Mouse (Mus musculus): ENCODE data around the gene Fam50a.

Gene Fam50a

GRCm38 (mm10) chrX:74312540-74313464, at the start of gene Fam50a:
TSS of gene Fam50a (plus strand) at chrX:74313033.
- DNase-seq (ENCODE audit: low spot score) = peak; percentile 72

- no peak for DNase-seq (ENCODE audit: low spot score)
These were observed 43.1 kb upstream of the Fam50a start for GRCm38 (mm10) chrX:74269736-74270061.

- peak; percentile 71 for DNase-seq (ENCODE audit: low spot score)
These were observed 42.6 kb upstream of the Fam50a start, which contains the start of gene Rpl10 for GRCm38 (mm10) chrX:74270062-74270901. TSS of gene Rpl10 (plus strand) at chrX:74270812.

DNA sequence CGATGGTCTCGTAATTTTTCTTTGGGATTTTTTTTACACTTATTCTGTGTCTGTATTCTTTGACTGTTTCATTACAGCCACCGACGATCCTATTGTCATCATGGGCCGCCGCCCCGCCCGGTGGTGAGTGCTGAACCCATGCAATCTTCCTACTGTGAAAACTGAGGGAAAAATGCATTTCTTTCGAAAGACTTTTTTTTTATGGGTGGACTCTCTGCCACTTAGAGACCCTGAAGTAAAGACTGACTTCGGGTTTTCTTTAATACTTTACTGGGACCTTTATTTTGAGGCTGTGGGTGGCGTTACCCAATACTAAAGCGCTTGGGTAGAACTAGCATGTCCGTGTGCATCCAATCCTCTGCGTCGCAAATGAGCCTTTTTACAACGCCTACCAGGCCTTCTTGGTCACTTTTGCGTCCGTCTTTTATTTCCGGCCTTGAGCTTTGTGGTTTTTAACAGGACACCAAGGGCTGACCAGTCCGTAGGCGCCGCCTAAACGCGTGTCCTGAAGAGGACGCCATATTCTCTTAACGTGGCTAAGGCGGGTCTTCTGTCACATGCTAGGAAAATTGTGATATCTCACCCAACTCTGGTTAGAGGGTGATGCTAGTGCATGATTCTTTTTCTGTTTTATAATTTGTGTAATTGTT, 41.8 kb upstream of the Fam50a start:
- DNase-seq (ENCODE audit: low spot score) = peak; percentile 22

GRCm38 (mm10) chrX:74273422-74274322, 39.2 kb upstream of the Fam50a start:
- no peak for DNase-seq (ENCODE audit: low spot score)

GRCm38 (mm10) chrX:74277916-74278315, 34.9 kb upstream of the Fam50a start:
- no peak for DNase-seq (ENCODE audit: low spot score)

GRCm38 (mm10) chrX:74281041-74281731, 31.6 kb upstream of the Fam50a start:
- no peak for DNase-seq (ENCODE audit: low spot score)

DNA sequence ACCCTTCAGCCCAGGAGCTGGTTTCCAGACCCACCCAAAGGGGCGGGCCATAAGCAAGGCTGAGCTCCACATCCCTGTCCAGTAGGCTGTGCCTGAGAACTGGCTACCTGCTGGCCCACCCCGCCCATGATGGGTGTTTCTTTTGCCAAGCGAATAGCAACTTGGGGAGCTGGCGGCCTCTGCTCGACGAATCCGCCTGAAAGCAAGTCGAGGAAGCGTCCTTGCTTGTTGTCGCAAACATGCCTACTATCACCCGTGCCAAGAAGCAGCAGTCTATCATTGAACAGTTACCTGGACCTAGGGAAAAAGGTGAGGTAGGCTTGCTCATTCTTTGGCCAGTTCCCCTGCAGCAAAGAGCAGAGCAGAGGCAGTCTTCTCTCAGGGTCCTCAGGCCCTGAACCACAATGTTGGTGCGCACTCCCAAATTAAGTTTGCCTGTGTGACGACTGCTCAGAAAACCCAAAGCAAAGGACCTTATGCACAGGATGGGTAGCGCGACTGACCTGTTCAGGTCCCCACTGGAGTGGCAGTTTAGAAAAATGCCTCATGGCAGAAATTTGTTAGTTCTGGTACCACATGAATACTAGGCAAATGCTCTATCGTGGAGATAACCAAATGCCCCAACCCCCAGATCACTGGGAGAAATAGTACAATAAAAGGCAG, 31.0 kb upstream of the Fam50a start, which contains the start of the genes Taz and Dnase1l1:
TSS of gene Taz (plus strand) at position 181 of the 663 bp plus-strand sequence.
TSS of gene Dnase1l1 (minus strand) at position 606 of the 663 bp plus-strand sequence.
- DNase-seq (ENCODE audit: low spot score) = peak; percentile 52

- DNase-seq (ENCODE audit: low spot score) = peak; percentile 71
These were observed 30.3 kb upstream of the Fam50a start for GRCm38 (mm10) chrX:74282395-74283091.

DNA sequence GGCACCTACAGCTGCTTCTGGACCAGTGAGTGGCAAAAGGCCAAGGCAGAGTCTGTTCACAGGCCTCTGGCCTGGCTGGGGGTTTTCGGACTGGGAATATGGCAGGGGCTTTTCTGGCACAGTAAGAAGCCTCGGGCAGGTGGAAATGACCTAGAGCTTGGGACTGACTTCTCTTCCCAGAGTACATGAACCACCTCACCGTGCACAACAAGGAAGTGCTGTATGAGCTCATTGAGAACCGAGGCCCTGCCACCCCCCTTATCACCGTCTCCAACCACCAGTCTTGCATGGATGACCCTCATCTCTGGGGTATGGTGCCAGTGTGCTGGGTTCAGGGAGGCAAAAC, 29.8 kb upstream of the Fam50a start:
- DNase-seq (ENCODE audit: low spot score) = no peak

- no peak for DNase-seq (ENCODE audit: low spot score)
These were observed 19.4 kb upstream of the Fam50a start for GRCm38 (mm10) chrX:74293431-74293830.

DNA sequence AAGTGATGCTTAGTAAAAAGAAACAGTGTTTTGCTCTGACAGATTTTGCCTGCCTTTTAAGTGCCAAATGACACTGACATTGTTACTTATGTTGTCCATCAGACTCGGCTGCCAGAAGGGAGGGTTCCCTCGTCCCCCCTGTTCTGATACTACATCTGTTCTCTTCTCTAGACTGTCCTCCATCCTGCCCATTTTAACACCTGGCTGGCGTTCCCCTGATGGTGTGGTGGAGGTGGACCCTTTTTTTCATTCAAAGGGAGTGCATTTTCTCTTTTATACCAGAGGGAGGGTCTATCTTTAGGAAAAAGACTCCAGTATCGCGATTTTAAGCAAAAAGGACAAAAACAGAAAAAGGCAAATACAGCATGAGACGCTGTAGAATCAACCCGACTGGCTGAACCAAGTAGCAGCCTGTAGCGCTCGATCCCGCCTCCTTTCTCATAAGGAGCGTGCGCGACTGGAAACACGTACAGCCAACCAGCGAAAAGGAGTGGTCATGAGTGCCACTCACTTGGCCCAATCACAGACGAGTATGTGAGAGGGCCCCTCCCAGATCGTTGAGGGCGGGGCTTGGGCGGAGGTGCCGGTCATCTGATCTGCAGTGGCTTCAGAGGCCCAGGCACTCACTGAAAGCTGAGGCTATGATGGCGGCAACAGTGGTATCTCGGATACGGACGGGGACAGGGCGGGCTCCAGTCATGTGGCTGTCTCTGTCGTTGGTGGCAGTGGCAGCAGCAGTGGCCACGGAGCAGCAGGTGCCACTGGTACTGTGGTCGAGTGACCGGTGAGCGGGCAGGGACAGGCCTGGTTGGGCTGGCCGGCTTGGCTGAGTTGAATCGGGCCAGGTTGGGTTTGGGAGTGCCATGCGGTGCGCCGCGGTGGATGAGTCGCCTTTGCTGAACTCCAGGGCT, 16.0 kb upstream of the Fam50a start, which contains the start of gene Atp6ap1:
TSS of gene Atp6ap1 (plus strand) at position 560 of the 911 bp plus-strand sequence.
- DNase-seq (ENCODE audit: low spot score) = peak; percentile 80

- no peak for DNase-seq (ENCODE audit: low spot score)
These were observed 14.5 kb upstream of the Fam50a start for GRCm38 (mm10) chrX:74298348-74298747.

DNA sequence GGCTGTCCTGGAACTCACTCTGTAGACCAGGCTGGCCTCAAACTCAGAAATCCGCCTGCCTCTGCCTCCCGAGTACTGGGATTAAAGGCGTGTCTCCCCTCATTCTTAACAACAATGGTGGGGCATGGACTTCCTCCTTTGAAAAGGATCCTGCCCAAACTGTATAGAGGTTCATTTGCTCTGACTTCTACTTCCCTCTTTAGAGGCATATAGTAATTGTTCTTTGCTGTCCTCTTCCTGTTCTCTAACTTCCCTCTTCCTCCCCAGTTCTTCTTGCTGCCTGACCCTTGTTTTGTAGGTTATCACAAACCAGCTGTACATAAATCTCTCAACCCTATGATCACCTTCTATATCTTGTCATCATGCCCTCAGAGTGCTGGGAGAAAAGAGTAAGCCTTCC, 13.1 kb upstream of the Fam50a start:
- no peak for DNase-seq (ENCODE audit: low spot score)

DNA sequence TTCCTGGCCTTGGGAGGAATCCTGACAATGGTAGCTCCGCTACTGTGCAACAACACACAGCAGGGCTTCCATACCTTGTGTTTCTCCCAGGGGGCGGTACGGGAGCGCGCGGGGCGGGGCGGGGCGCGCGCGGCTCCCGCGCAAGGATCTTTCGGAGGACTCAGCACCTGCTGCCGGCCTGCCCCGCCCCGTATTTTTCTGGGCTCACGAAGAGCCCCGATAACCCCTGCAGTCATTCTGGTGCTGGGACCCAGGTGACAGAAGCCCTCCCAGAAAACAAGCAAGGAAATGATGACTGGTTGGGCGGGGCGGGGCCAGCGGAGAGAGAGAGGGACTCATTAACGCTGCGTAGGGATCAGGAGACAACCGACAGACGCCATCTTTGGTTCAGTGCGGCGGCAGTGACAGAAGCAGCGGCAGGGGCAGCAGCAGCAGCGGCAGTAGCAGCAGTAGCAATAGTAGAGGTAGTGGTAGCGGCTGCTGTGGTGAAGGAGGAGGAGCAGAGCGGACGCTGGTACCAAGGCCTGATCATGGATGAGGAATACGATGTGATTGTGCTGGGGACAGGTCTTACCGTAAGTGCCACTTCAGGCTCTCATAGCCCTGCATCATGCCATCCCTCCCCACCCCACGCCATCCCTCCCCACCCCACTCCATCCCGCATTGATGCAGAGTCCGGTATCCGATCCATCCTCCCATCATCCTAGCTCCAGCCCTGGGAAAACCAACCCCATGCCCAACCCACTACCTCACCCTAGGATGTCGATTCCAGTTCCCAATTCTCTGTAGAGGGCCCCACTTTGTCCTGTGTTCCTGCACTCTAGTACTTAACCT, 7.7 kb upstream of the Fam50a start, which contains the start of gene Gdi1:
TSS of gene Gdi1 (plus strand) at position 132 of the 834 bp plus-strand sequence.
- DNase-seq (ENCODE audit: low spot score) = peak; percentile 63

- DNase-seq (ENCODE audit: low spot score) = peak; percentile 63
These were observed 15.9 kb downstream of the Fam50a start, which contains the start of gene Plxna3 for GRCm38 (mm10) chrX:74328725-74329161. TSS of gene Plxna3 (plus strand) at chrX:74329066.

DNA sequence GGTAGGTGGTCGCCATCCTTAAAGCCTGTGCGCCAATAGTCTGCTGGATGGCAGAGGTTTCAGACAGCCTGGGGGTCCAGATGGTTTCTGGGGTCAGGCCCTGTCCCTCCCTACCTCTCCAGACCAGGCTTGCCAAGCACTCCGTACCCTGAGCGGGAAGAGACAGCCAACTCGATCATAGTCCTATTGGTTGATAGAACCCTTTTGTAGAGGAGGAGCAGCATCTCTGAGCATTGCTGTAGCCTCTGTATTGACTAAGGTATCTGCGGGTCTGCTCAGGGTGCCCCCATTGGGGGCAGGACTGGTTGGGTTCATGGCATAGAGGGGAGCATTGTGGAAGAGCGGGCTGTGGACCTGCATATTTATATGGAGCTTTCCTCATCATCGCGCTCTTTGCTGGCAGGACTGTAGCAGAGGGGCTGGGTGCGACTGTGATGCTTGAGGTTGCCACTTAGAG, 16.4 kb downstream of the Fam50a start:
- DNase-seq (ENCODE audit: low spot score) = no peak

Data from urinary bladder, postnatal 25 days (tissue).